Mouse (Mus musculus) cerebellum, adult 11-12 months (tissue): ENCODE measurements around the gene Ddb2.
"Not testable (repeated sequence)": the region's sequence is repeated elsewhere in the genome, so short reads cannot be mapped to it uniquely, and the experiment has no call there.

Experiments used
- DNase-seq: peaks from one replicate; pipeline ENCODE4 v3.0.0; 2022

Ddb2 gene

GRCm38 (mm10) chr2:91254725-91255380 lies 18.1 kb upstream of the Ddb2 start:
- no peak for DNase-seq

- DNase-seq: no peak
These were observed 15.7 kb upstream of the Ddb2 start for GRCm38 (mm10) chr2:91252512-91252911.

GRCm38 (mm10) chr2:91252001-91252400 lies 15.2 kb upstream of the Ddb2 start:
- DNase-seq: no peak

- no peak for DNase-seq
These were observed 11.6 kb upstream of the Ddb2 start for GRCm38 (mm10) chr2:91248366-91248765.

- no peak for DNase-seq
These were observed 7.9 kb upstream of the Ddb2 start for GRCm38 (mm10) chr2:91244557-91245228.

GRCm38 (mm10) chr2:91243416-91243815 lies 6.6 kb upstream of the Ddb2 start:
- DNase-seq: peak; percentile 51

GRCm38 (mm10) chr2:91242547-91242946 lies 5.8 kb upstream of the Ddb2 start:
- no peak for DNase-seq

GRCm38 (mm10) chr2:91237511-91238080 lies 814 bp upstream of the Ddb2 start:
- DNase-seq: not testable (repeated sequence)

GRCm38 (mm10) chr2:91229735-91230134 lies 7.0 kb downstream of the Ddb2 start:
- DNase-seq: no peak

GRCm38 (mm10) chr2:91223614-91224013 lies 13.2 kb downstream of the Ddb2 start:
- DNase-seq: no peak

- DNase-seq: no peak
These were observed 16.3 kb downstream of the Ddb2 start for GRCm38 (mm10) chr2:91220501-91220900.

- no peak for DNase-seq
These were observed 19.8 kb downstream of the Ddb2 start for GRCm38 (mm10) chr2:91217032-91217431.

GRCm38 (mm10) chr2:91213311-91213710 lies 23.5 kb downstream of the Ddb2 start:
- no peak for DNase-seq

GRCm38 (mm10) chr2:91206254-91206775 lies 30.5 kb downstream of the Ddb2 start:
- DNase-seq: no peak

GRCm38 (mm10) chr2:91202972-91203656 lies 33.7 kb downstream of the Ddb2 start:
- no peak for DNase-seq

GRCm38 (mm10) chr2:91202222-91202971 lies 34.4 kb downstream of the Ddb2 start, which contains the start of the genes Nr1h3 and Acp2:
TSS of gene Nr1h3 (minus strand) at chr2:91202834.
TSS of gene Acp2 (plus strand) at chr2:91202885.
- DNase-seq: peak; percentile 94

GRCm38 (mm10) chr2:91198888-91199287 lies 37.9 kb downstream of the Ddb2 start:
- DNase-seq: no peak

- no peak for DNase-seq
These were observed 40.2 kb downstream of the Ddb2 start for GRCm38 (mm10) chr2:91196577-91197001.

GRCm38 (mm10) chr2:91194624-91195332 lies 42.0 kb downstream of the Ddb2 start:
- DNase-seq: peak; percentile 83

GRCm38 (mm10) chr2:91190501-91190900 lies 46.3 kb downstream of the Ddb2 start:
- DNase-seq: no peak

- no peak for DNase-seq
These were observed 49.4 kb downstream of the Ddb2 start for GRCm38 (mm10) chr2:91187431-91187830.

- no peak for DNase-seq
These were observed 50.6 kb downstream of the Ddb2 start for GRCm38 (mm10) chr2:91186208-91186607.
